Mouse (Mus musculus) cortical plate, adult 2 months (tissue): ENCODE results near the gene D630045J12Rik. TPM values are rescaled to one million over a fixed set of nuclear protein-coding genes. Genes with fewer than 3 reads are reported as not detected.

Source experiments
- H3K27ac ChIP-seq: fragments of 200-500 bp; 2 replicates; pipeline ENCODE4 v1.5.1; 2012; ENCODE audit warnings: low read length, control low read depth, inconsistent platforms; ENCODE audit not compliant: insufficient read depth
- H3K4me1 ChIP-seq: fragments of 200-500 bp; 2 replicates; pipeline ENCODE4 v1.6.1; 2011; ENCODE audit warnings: low read length; ENCODE audit not compliant: control insufficient read depth, insufficient read depth
- H3K4me3 ChIP-seq: fragments of 200-500 bp; 2 replicates; pipeline ENCODE4 v1.5.1; 2011; ENCODE audit warnings: mild to moderate bottlenecking, low read length, control low read depth; ENCODE audit not compliant: insufficient read depth
- CTCF ChIP-seq: fragments of 200-500 bp; IDR thresholded peaks from 2 replicates; pipeline ENCODE4 v1.5.1; 2011; ENCODE audit warnings: mild to moderate bottlenecking, control low read depth, low read length; ENCODE audit not compliant: insufficient read depth; ENCODE audit errors: extremely low read depth
- POLR2A ChIP-seq: fragments of 200-500 bp; IDR thresholded peaks from 2 replicates; pipeline ENCODE4 v1.6.1; 2011; ENCODE audit warnings: mild to moderate bottlenecking, low read length, control low read depth; ENCODE audit not compliant: insufficient read depth; ENCODE audit errors: extremely low read depth
- polyA plus RNA-seq: library from polyadenylated mRNA; depleted of rRNA; stranded (reverse); fragments of >200 nt; gene quantifications from 2 replicates; pipeline ENCODE4 v1.2.3, GENCODE M21; 2012; rRNA removed

The D630045J12Rik gene
- polyA plus RNA-seq, result 19.5 and 20.4 TPM in 2 replicates

- TF ChIP-seq POLR2A (no peak), CTCF (no peak)
- peak within 1 kb of the TSS; percentile 54 for H3K27ac ChIP-seq
- peak within 1 kb of the TSS; percentile 91 for H3K4me3 ChIP-seq
- peaks cover 5% of the 10 kb centered on the region for H3K4me1 ChIP-seq
These were observed at the start of gene D630045J12Rik for GRCm38 (mm10) chr6:38253736-38254641. Gene D630045J12Rik, minus strand, starts transcription at chr6:38254009.

GRCm38 (mm10) chr6:38298761-38299401 lies 45.1 kb upstream of the D630045J12Rik start, which contains the start of gene Zc3hav1l:
Gene Zc3hav1l, minus strand, starts transcription at chr6:38299259.
- Histone ChIP-seq H3K4me1 (peaks cover 2% of the 10 kb centered on the region; the same call in 1 of the 2 replicates), H3K27ac (0 out of 2 replicates have a peak within 1 kb of the TSS, but pooled peaks have one; percentile 71), H3K4me3 (peak within 1 kb of the TSS; percentile 89)
- no peak for TF ChIP-seq POLR2A
- no peak for TF ChIP-seq CTCF

- H3K4me1 ChIP-seq, result peaks cover 2% of the 10 kb centered on the region; the same call in 1 of the 2 replicates
- H3K27ac ChIP-seq, result no peak overlapping the region
- TF ChIP-seq CTCF, result no peak
- TF ChIP-seq POLR2A, result no peak
- peak overlapping the region; percentile 89; the same call in 1 of the 2 replicates for H3K4me3 ChIP-seq
These were observed 44.4 kb upstream of the D630045J12Rik start for GRCm38 (mm10) chr6:38298246-38298635.

- Histone ChIP-seq H3K27ac (no peak overlapping the region), H3K4me1 (peaks cover 2% of the 10 kb centered on the region; the same call in 1 of the 2 replicates), H3K4me3 (no peak overlapping the region; the same call in 1 of the 2 replicates)
- no peak for TF ChIP-seq POLR2A
- TF ChIP-seq CTCF, result no peak
These were observed 43.9 kb upstream of the D630045J12Rik start for GRCm38 (mm10) chr6:38297580-38298245.

GRCm38 (mm10) chr6:38293708-38294107 lies 39.9 kb upstream of the D630045J12Rik start:
- TF ChIP-seq CTCF (no peak), POLR2A (no peak)
- no peak overlapping the region for H3K27ac ChIP-seq
- H3K4me1 ChIP-seq, result peaks cover 2% of the 10 kb centered on the region; the same call in 1 of the 2 replicates
- H3K4me3 ChIP-seq, result no peak overlapping the region

- Histone ChIP-seq H3K27ac (no peak overlapping the region), H3K4me3 (no peak overlapping the region), H3K4me1 (peaks cover 2% of the 10 kb centered on the region; the same call in 1 of the 2 replicates)
- TF ChIP-seq POLR2A (no peak), CTCF (no peak)
These were observed 39.2 kb upstream of the D630045J12Rik start for GRCm38 (mm10) chr6:38292871-38293646.

- no peak for TF ChIP-seq CTCF
- no peak for TF ChIP-seq POLR2A
- Histone ChIP-seq H3K27ac (no peak overlapping the region), H3K4me1 (no peaks in the 10 kb centered on the region), H3K4me3 (no peak overlapping the region)
These were observed 30.6 kb upstream of the D630045J12Rik start for GRCm38 (mm10) chr6:38284422-38284821.

- H3K4me1 ChIP-seq, result no peaks in the 10 kb centered on the region
These were observed 10.7 kb upstream of the D630045J12Rik start for GRCm38 (mm10) chr6:38264466-38264865.

More at GRCm38 (mm10) chr6:38264466-38264865, 10.7 kb upstream of the D630045J12Rik start:
- H3K4me3 ChIP-seq, result no peak overlapping the region
- H3K27ac ChIP-seq, result no peak overlapping the region
- TF ChIP-seq POLR2A (no peak), CTCF (no peak)
